Mouse (Mus musculus) ovary, postnatal 14 days (tissue): ENCODE data around the gene Lrrk1.

Experiments
- DNase-seq: peaks from one replicate; pipeline ENCODE4 v3.0.0; 2022; ENCODE audit warnings: low spot score

Lrrk1 gene

GRCm38 (mm10) chr7:66387813-66388521 is at the start of gene Lrrk1:
TSS of gene Lrrk1 (minus strand) at chr7:66388350.
- DNase-seq, result peak; percentile 47

GRCm38 (mm10) chr7:66434453-66434935 is 46.3 kb upstream of the Lrrk1 start:
- DNase-seq, result peak; percentile 69

- no peak for DNase-seq
Measured at GRCm38 (mm10) chr7:66427437-66428161, 39.4 kb upstream of the Lrrk1 start, which contains the start of gene Aldh1a3. TSS of gene Aldh1a3 (minus strand) at chr7:66427517.

- no peak for DNase-seq
Measured at GRCm38 (mm10) chr7:66427053-66427436, 38.9 kb upstream of the Lrrk1 start.

- no peak for DNase-seq
Measured at GRCm38 (mm10) chr7:66421903-66422302, 33.8 kb upstream of the Lrrk1 start.

- DNase-seq, result no peak
Measured at GRCm38 (mm10) chr7:66418981-66419380, 30.8 kb upstream of the Lrrk1 start.

- DNase-seq, result no peak
Measured at GRCm38 (mm10) chr7:66416829-66417228, 28.7 kb upstream of the Lrrk1 start.

GRCm38 (mm10) chr7:66413093-66413492 is 24.9 kb upstream of the Lrrk1 start:
- DNase-seq, result no peak

- no peak for DNase-seq
Measured at GRCm38 (mm10) chr7:66409433-66409832, 21.3 kb upstream of the Lrrk1 start.

GRCm38 (mm10) chr7:66406971-66407370 is 18.8 kb upstream of the Lrrk1 start:
- DNase-seq, result no peak

GRCm38 (mm10) chr7:66405951-66406721 is 18.0 kb upstream of the Lrrk1 start:
- DNase-seq, result no peak

- DNase-seq, result no peak
Measured at GRCm38 (mm10) chr7:66405541-66405940, 17.4 kb upstream of the Lrrk1 start.

GRCm38 (mm10) chr7:66404802-66405201 is 16.7 kb upstream of the Lrrk1 start:
- no peak for DNase-seq

- DNase-seq, result no peak
Measured at GRCm38 (mm10) chr7:66404141-66404540, 16.0 kb upstream of the Lrrk1 start.

- DNase-seq, result no peak
Measured at GRCm38 (mm10) chr7:66402876-66403275, 14.7 kb upstream of the Lrrk1 start.

- no peak for DNase-seq
Measured at GRCm38 (mm10) chr7:66401605-66402004, 13.5 kb upstream of the Lrrk1 start.

- no peak for DNase-seq
Measured at GRCm38 (mm10) chr7:66397288-66397687, 9.1 kb upstream of the Lrrk1 start.

GRCm38 (mm10) chr7:66388621-66389532 is 727 bp upstream of the Lrrk1 start:
- DNase-seq, result peak; percentile 51

- DNase-seq, result peak; percentile 13
Measured at GRCm38 (mm10) chr7:66387419-66387812, 734 bp downstream of the Lrrk1 start.

GRCm38 (mm10) chr7:66386411-66386810 is 1.7 kb downstream of the Lrrk1 start:
- no peak for DNase-seq

- no peak for DNase-seq
Measured at GRCm38 (mm10) chr7:66385826-66386225, 2.3 kb downstream of the Lrrk1 start.
